Mouse (Mus musculus): ENCODE data around the gene Cmip. TPM values are rescaled to one million over a fixed set of nuclear protein-coding genes. Genes with fewer than 3 reads are reported as not detected.

Cmip gene
- total and polyA plus RNA-seq, 3 experiments, result 17.0 to 71.8 TPM; not detected in 1

GRCm38 (mm10) chr8:117315727-117316126 lies 58.9 kb downstream of the Cmip start:
- no peaks in the 10 kb centered on the region for H3K4me1 ChIP-seq (ENCODE audit: control insufficient read depth in 1 of 2, insufficient read depth in 2 of 2, low read length in 2 of 2)

DNA sequence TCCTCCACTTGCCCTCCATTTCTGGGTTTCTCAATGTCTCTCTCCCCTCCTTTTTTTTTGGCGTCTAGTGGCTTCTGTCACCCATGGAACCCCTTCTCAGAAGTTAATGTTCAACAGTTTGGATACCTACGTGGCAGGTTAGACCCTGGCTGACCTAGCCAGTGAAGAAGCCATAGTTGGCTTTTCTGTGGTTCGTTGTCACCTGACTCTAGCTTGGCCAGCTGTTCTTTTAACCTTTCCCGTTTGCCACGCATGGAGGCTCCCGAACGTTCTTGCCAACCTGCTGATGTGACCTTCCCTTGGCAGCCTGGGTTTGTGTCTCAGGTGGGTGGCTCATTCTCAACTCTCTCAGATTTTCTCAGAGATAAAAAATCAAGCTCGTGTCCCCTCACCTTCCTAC lies 60.6 kb downstream of the Cmip start:
- no peak overlapping the region for H3K9ac ChIP-seq (ENCODE audit: control insufficient read depth, low read depth, low read length, poor library complexity, severe bottlenecking)
- no peak for DNase-seq (ENCODE audit: low read depth, low spot score)
- no peak for TF ChIP-seq MYB (IDR thresholded peaks at IDR 0.05; ENCODE audit: low read depth, low read length)
- no peak for TF ChIP-seq CHD2 (IDR thresholded peaks at IDR 0.05; ENCODE audit: low read length)
- no peak for TF ChIP-seq NRF1 (IDR thresholded peaks at IDR 0.05; ENCODE audit: insufficient read depth, low read depth, low read length, poor library complexity, severe bottlenecking)
- TF ChIP-seq ZMIZ1 (IDR thresholded peaks at IDR 0.05; ENCODE audit: low read depth, low read length), result no peak
- TF ChIP-seq BHLHE40 (IDR thresholded peaks at IDR 0.05; ENCODE audit: borderline replicate concordance, low read depth, low read length), result no peak
- no peak for TF ChIP-seq ELF1 (IDR thresholded peaks at IDR 0.05; ENCODE audit: low read depth, low read length)
- no peak for TF ChIP-seq TAL1 (IDR thresholded peaks at IDR 0.05; ENCODE audit: low read length)
- no peak for TF ChIP-seq SMC3 (IDR thresholded peaks at IDR 0.05; ENCODE audit: low read depth, low read length)
- no peak for TF ChIP-seq GATA1 (IDR thresholded peaks at IDR 0.05; ENCODE audit: low read depth, low read length)
- TF ChIP-seq CHD1 (IDR thresholded peaks at IDR 0.05; ENCODE audit: low read depth, low read length), result no peak
- TF ChIP-seq JUND (IDR thresholded peaks at IDR 0.05; ENCODE audit: low read depth, low read length), result no peak
- no peak for TF ChIP-seq USF2 (IDR thresholded peaks at IDR 0.05; ENCODE audit: borderline replicate concordance in 1 of 2, insufficient read depth in 1 of 2, low read depth in 1 of 2, low read length in 2 of 2)
- H3K27me3 ChIP-seq (ENCODE audit: control insufficient read depth in 1 of 2, insufficient read depth in 2 of 2, low read length in 2 of 2), result no peaks in the 10 kb centered on the region
- H3K79me2 ChIP-seq (ENCODE audit: control insufficient read depth, insufficient read depth, low read length, poor library complexity), result peaks cover 10% of the 10 kb centered on the region; the same call in 1 of the 2 replicates
- no peak overlapping the region for H3K27ac ChIP-seq (ENCODE audit: control insufficient read depth, low read depth, low read length)
- H3K9me3 ChIP-seq (replicated peaks; ENCODE audit: insufficient read depth, low read length), result no peaks in the 10 kb centered on the region
- H3K4me3 ChIP-seq (ENCODE audit: control insufficient read depth in 1 of 2, insufficient read depth in 1 of 2, low read depth in 2 of 2, low read length in 2 of 2), result no peak overlapping the region
- H3K4me1 ChIP-seq (ENCODE audit: control insufficient read depth in 1 of 2, insufficient read depth in 2 of 2, low read length in 2 of 2), result no peaks in the 10 kb centered on the region
- peaks cover 0 to 5% of the 10 kb centered on the region in 2 experiments; a peak in 1 of 4 replicates for H3K36me3 ChIP-seq (ENCODE audit: control insufficient read depth in 1 of 2, insufficient read depth in 2 of 2, low read length in 2 of 2)

More at GRCm38 (mm10) chr8:117315727-117316126, 58.9 kb downstream of the Cmip start:
- peaks cover 0 to 3% of the 10 kb centered on the region in 2 experiments; a peak in 1 of 4 replicates for H3K36me3 ChIP-seq (ENCODE audit: control insufficient read depth in 1 of 2, insufficient read depth in 2 of 2, low read length in 2 of 2)
- no peak for DNase-seq (ENCODE audit: low read depth, low spot score)
- no peak overlapping the region for H3K9ac ChIP-seq (ENCODE audit: control insufficient read depth, low read depth, low read length, poor library complexity, severe bottlenecking)
- H3K27ac ChIP-seq (ENCODE audit: control insufficient read depth, low read depth, low read length), result no peak overlapping the region
- no peak for TF ChIP-seq USF1 (IDR thresholded peaks at IDR 0.05; ENCODE audit: low read depth, low read length)
- TF ChIP-seq ELF1 (IDR thresholded peaks at IDR 0.05; ENCODE audit: low read depth, low read length), result no peak
- TF ChIP-seq ZKSCAN1 (IDR thresholded peaks at IDR 0.05; ENCODE audit: low read depth, low read length), result no peak
- TF ChIP-seq POLR2AphosphoS2 (IDR thresholded peaks at IDR 0.05; ENCODE audit: low read length), result no peak
- no peak for TF ChIP-seq MAZ (IDR thresholded peaks at IDR 0.05; ENCODE audit: low read depth, low read length)
- no peak for TF ChIP-seq MAFK (IDR thresholded peaks at IDR 0.05; ENCODE audit: borderline replicate concordance, low read depth, low read length)
- no peak for TF ChIP-seq POLR2AphosphoS5 (IDR thresholded peaks at IDR 0.05; ENCODE audit: borderline replicate concordance, low read depth, low read length)
- TF ChIP-seq TAL1 (IDR thresholded peaks at IDR 0.05; ENCODE audit: low read length), result no peak
- no peak for TF ChIP-seq GATA1 (IDR thresholded peaks at IDR 0.05; ENCODE audit: low read depth, low read length)
- no peak for TF ChIP-seq TCF12 (IDR thresholded peaks at IDR 0.05; ENCODE audit: low read depth, low read length)
- no peak for TF ChIP-seq ZC3H11A (IDR thresholded peaks at IDR 0.05; ENCODE audit: low read depth, low read length)
- no peak for TF ChIP-seq ZMIZ1 (IDR thresholded peaks at IDR 0.05; ENCODE audit: low read depth, low read length)
- TF ChIP-seq CHD2 (IDR thresholded peaks at IDR 0.05; ENCODE audit: low read length), result no peak
- TF ChIP-seq JUND (IDR thresholded peaks at IDR 0.05; ENCODE audit: low read depth, low read length), result no peak
- TF ChIP-seq RCOR1 (IDR thresholded peaks at IDR 0.05; ENCODE audit: low read depth, low read length), result no peak
- TF ChIP-seq ETS1 (IDR thresholded peaks at IDR 0.05; ENCODE audit: low read depth, low read length), result no peak
- TF ChIP-seq KAT2A (conservative IDR thresholded peaks at IDR 0.05; ENCODE audit: low read depth, low read length), result no peak
- peaks cover 10% of the 10 kb centered on the region; the same call in 1 of the 2 replicates for H3K79me2 ChIP-seq (ENCODE audit: control insufficient read depth, insufficient read depth, low read length, poor library complexity)
- H3K27me3 ChIP-seq (ENCODE audit: control insufficient read depth in 1 of 2, insufficient read depth in 2 of 2, low read length in 2 of 2), result no peaks in the 10 kb centered on the region
- H3K4me3 ChIP-seq (ENCODE audit: control insufficient read depth in 1 of 2, insufficient read depth in 1 of 2, low read depth in 2 of 2, low read length in 2 of 2), result no peak overlapping the region
- H3K9me3 ChIP-seq (replicated peaks; ENCODE audit: insufficient read depth, low read length), result no peaks in the 10 kb centered on the region

Measured in MEL (cell line).